Mouse (Mus musculus) ZHBTc4 (cell line): Measurements from ENCODE around the gene Gm48551.

Source experiments
- DNase-seq: peaks from one replicate; pipeline ENCODE4 v3.0.0-alpha.2; 2011; ENCODE audit warnings: low read depth, low spot score

The Gm48551 gene

GRCm38 (mm10) chr10:81382039-81382438, 2.2 kb upstream of the Gm48551 start:
- no peak for DNase-seq

- DNase-seq, result no peak
Measured at GRCm38 (mm10) chr10:81384605-81384982, 328 bp downstream of the Gm48551 start.

- peak; percentile 64 for DNase-seq
Measured at GRCm38 (mm10) chr10:81385603-81386306, 1.5 kb downstream of the Gm48551 start.

- no peak for DNase-seq
Measured at GRCm38 (mm10) chr10:81387716-81388115, 3.5 kb downstream of the Gm48551 start.

- no peak for DNase-seq
Measured at GRCm38 (mm10) chr10:81388505-81389055, 4.3 kb downstream of the Gm48551 start, which contains the start of gene Gm48552. TSS of gene Gm48552 (plus strand) at chr10:81389005.

- DNase-seq, result no peak
Measured at GRCm38 (mm10) chr10:81389373-81389772, 5.1 kb downstream of the Gm48551 start.

- DNase-seq, result peak; percentile 71
Measured at GRCm38 (mm10) chr10:81389801-81390677, 5.8 kb downstream of the Gm48551 start.

- no peak for DNase-seq
Measured at GRCm38 (mm10) chr10:81390678-81390965, 6.4 kb downstream of the Gm48551 start.

GRCm38 (mm10) chr10:81392270-81392669, 8.0 kb downstream of the Gm48551 start:
- DNase-seq, result no peak

GRCm38 (mm10) chr10:81392781-81393185, 8.5 kb downstream of the Gm48551 start, which contains the start of gene Smim24:
TSS of gene Smim24 (plus strand) at chr10:81393051.
- DNase-seq, result no peak

- no peak for DNase-seq
Measured at GRCm38 (mm10) chr10:81393456-81394063, 9.3 kb downstream of the Gm48551 start.

GRCm38 (mm10) chr10:81395127-81395526, 10.9 kb downstream of the Gm48551 start:
- peak; percentile 85 for DNase-seq

- no peak for DNase-seq
Measured at GRCm38 (mm10) chr10:81395865-81396264, 11.6 kb downstream of the Gm48551 start.

- DNase-seq, result no peak
Measured at GRCm38 (mm10) chr10:81396749-81397148, 12.5 kb downstream of the Gm48551 start.

GRCm38 (mm10) chr10:81399296-81399695, 15.0 kb downstream of the Gm48551 start:
- DNase-seq, result no peak

GRCm38 (mm10) chr10:81399798-81400308, 15.6 kb downstream of the Gm48551 start:
- DNase-seq, result no peak

GRCm38 (mm10) chr10:81400371-81401204, 16.3 kb downstream of the Gm48551 start:
- no peak for DNase-seq

- DNase-seq, result peak; percentile 76
Measured at GRCm38 (mm10) chr10:81401205-81401520, 16.9 kb downstream of the Gm48551 start.

- peak; percentile 94 for DNase-seq
Measured at GRCm38 (mm10) chr10:81401521-81402226, 17.4 kb downstream of the Gm48551 start.

- no peak for DNase-seq
Measured at GRCm38 (mm10) chr10:81402227-81402765, 18.0 kb downstream of the Gm48551 start.
